Mouse (Mus musculus) ES-E14 (cell line): ENCODE measurements around the gene Tbc1d17.

Source experiments
- CHD2 ChIP-seq: IDR thresholded peaks from 2 replicates; pipeline ENCODE4 v1.6.1; 2014; ENCODE audit warnings: mild to moderate bottlenecking, low read depth, low read length, inconsistent platforms
- HCFC1 ChIP-seq: IDR thresholded peaks from 2 replicates; pipeline ENCODE4 v1.6.1; 2012; ENCODE audit warnings: low read length, inconsistent platforms, borderline replicate concordance; ENCODE audit not compliant: insufficient read depth
- MAFK ChIP-seq: IDR thresholded peaks from 2 replicates; pipeline ENCODE4 v1.6.1; 2014; ENCODE audit warnings: mild to moderate bottlenecking, low read depth, low read length, inconsistent platforms; ENCODE audit not compliant: insufficient read depth
- ZNF384 ChIP-seq: IDR thresholded peaks from 2 replicates; pipeline ENCODE4 v1.6.1; 2012; ENCODE audit warnings: low read depth, low read length, inconsistent platforms

GRCm38 (mm10) chr7:44835373-44836015, 13.4 kb downstream of the Tbc1d17 start:
- TF ChIP-seq MAFK = no peak
- no peak for TF ChIP-seq HCFC1
- TF ChIP-seq ZNF384 = no peak
- TF ChIP-seq CHD2 = no peak
